Mouse (Mus musculus) heart, embryonic 12.5 days (tissue): ENCODE measurements around the gene Ccdc102a. TPM values are rescaled to one million over a fixed set of nuclear protein-coding genes. Genes with fewer than 3 reads are reported as not detected.

Experiments
- ATAC-seq: fragments of 200-750 bp; cut with Nextera tagmentation; 2 replicates; pipeline ENCODE4 v1.8.0; 2017; ENCODE audit warnings: moderate TSS enrichment, moderate library complexity; ENCODE audit not compliant: insufficient number of reproducible peaks, low FRiP score
- H3K27ac ChIP-seq: fragments of 300-500 bp; sonication (generic); 2 replicates; pipeline ENCODE4 v1.5.1; 2016; ENCODE audit warnings: mild to moderate bottlenecking, moderate library complexity; ENCODE audit not compliant: poor library complexity, severe bottlenecking
- H3K27me3 ChIP-seq: fragments of 300-500 bp; sonication (generic); replicated peaks from 2 replicates; pipeline ENCODE4 v1.6.1; 2016; ENCODE audit warnings: mild to moderate bottlenecking, moderate library complexity
- H3K36me3 ChIP-seq: fragments of 300-500 bp; sonication (generic); 2 replicates; pipeline ENCODE4 v1.6.1; 2016; ENCODE audit warnings: mild to moderate bottlenecking, moderate library complexity
- H3K4me1 ChIP-seq: fragments of 300-500 bp; sonication (generic); replicated peaks from 2 replicates; pipeline ENCODE4 v1.6.1; 2016; ENCODE audit warnings: mild to moderate bottlenecking
- H3K4me2 ChIP-seq: fragments of 300-500 bp; sonication (generic); 2 replicates; pipeline ENCODE4 v1.6.1; 2016; ENCODE audit warnings: mild to moderate bottlenecking, moderate library complexity
- H3K4me3 ChIP-seq: fragments of 300-500 bp; sonication (generic); 2 replicates; pipeline ENCODE4 v1.5.1; 2016; ENCODE audit warnings: mild to moderate bottlenecking
- H3K9ac ChIP-seq: fragments of 300-500 bp; sonication (generic); 2 replicates; pipeline ENCODE4 v1.6.1; 2016; ENCODE audit warnings: mild to moderate bottlenecking, moderate library complexity
- H3K9me3 ChIP-seq: fragments of 300-500 bp; sonication (generic); replicated peaks from 2 replicates; pipeline ENCODE4 v1.6.1; 2016; ENCODE audit warnings: mild to moderate bottlenecking, moderate library complexity
- whole genome bisulfite sequencing: fragments of 180-500 bp; shearing (Covaris S2); methylation state at CpG from one replicate; pipeline ENCODE4 v1.1.7; 2016; 5-methylcytosine and 5-hydroxymethylcytosine counted together
- polyA plus RNA-seq: library from polyadenylated mRNA; unstranded; fragments of >200 nt; fragmentation: Nextera tagmentation; extraction: Ambion mirVana; gene quantifications from 2 replicates; pipeline ENCODE4 v1.2.1, GENCODE M21; 2016

Ccdc102a gene
- polyA plus RNA-seq, 1 experiment from 2014 or later = 26.2 TPM

DNA sequence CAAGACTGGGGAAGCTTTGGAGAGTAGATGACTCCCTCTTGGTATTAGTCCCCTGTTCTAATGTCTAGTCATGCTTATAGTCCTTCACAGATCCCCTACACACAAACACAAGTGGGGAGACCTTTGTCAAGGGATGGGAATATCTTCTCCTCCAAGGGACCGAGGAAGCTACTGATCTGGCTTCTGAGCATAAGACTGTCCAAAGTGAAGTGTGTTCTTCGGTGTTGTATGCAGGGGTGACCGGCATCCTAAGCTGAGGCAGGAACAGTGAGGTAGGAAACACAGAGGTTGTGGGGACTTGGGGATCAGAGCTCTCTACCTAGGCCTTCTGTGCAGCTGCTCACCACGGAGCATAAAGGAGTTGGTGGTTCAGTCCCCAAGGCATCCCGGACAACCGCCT is 4.3 kb upstream of the Ccdc102a start:
- H3K27me3 ChIP-seq = no peaks in the 10 kb centered on the region
- H3K36me3 ChIP-seq = no peaks in the 10 kb centered on the region
- no peak overlapping the region for H3K4me2 ChIP-seq
- H3K9ac ChIP-seq = no peak overlapping the region
- no peak overlapping the region for H3K4me3 ChIP-seq
- 57% methylated on average over 6 of the region's 6 CpGs for WGBS
- no peak for ATAC-seq
- H3K4me1 ChIP-seq = peaks cover 24% of the 10 kb centered on the region
- H3K27ac ChIP-seq = no peak overlapping the region
- H3K9me3 ChIP-seq = no peaks in the 10 kb centered on the region

DNA sequence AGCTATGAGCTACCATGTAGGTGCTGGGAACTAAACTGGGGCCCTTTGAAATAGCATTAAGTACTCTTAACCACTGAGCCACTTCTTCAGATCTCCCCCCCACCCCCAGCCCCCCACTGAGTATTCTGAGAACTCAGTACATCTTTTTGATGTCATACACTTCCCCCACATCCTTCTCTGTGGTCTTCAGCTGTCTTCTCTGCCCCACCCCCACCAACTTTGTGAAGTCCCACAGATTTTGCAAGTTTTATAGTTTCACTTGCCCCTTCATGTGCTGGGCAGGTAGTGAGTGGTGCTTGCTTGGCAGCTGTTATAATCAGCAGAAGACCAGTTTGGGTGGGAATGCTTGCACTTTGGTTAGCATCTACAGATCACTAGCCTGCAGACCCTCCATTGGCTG is 1.4 kb upstream of the Ccdc102a start:
- H3K9ac ChIP-seq = no peak overlapping the region
- no peak overlapping the region for H3K4me2 ChIP-seq
- no peak for ATAC-seq
- no peak overlapping the region for H3K27ac ChIP-seq
- H3K9me3 ChIP-seq = no peaks in the 10 kb centered on the region
- H3K4me3 ChIP-seq = no peak overlapping the region
- no peaks in the 10 kb centered on the region for H3K27me3 ChIP-seq
- H3K36me3 ChIP-seq = no peaks in the 10 kb centered on the region
- H3K4me1 ChIP-seq = peaks cover 52% of the 10 kb centered on the region

DNA sequence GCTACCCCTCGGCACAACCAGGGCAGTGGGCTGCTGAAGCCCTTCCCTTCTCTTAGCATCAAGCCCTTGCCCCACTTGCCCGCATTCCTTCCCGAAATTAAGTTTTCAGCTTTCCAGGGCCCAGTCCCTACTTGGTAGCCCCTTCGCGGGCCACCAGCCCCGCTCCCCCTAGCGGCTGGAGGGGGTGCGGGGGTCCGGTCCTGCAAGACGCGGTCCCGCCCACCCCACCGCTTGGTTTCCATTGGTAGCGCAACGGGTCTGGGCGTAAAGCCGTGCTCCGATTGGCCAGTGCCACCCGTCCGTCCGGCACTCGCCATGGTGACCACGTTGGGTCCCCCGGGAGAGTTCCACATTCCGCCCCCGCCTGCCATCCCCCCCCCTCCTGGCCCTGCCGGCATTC is 546 bp downstream of the Ccdc102a start:
- Histone ChIP-seq H3K9ac (peak overlapping the region; percentile 87), H3K36me3 (peaks cover 8% of the 10 kb centered on the region), H3K27me3 (0 out of 2 replicates have a peak, but pooled peaks cover 8% of the 10 kb centered on the region), H3K9me3 (no peaks in the 10 kb centered on the region), H3K4me2 (peak overlapping the region; percentile 74), H3K4me3 (peak overlapping the region; percentile 82), H3K27ac (peak overlapping the region; percentile 74), H3K4me1 (peaks cover 57% of the 10 kb centered on the region)
- ATAC-seq = peak; percentile 96
- 0% methylated on average over 27 of the region's 27 CpGs for WGBS

DNA sequence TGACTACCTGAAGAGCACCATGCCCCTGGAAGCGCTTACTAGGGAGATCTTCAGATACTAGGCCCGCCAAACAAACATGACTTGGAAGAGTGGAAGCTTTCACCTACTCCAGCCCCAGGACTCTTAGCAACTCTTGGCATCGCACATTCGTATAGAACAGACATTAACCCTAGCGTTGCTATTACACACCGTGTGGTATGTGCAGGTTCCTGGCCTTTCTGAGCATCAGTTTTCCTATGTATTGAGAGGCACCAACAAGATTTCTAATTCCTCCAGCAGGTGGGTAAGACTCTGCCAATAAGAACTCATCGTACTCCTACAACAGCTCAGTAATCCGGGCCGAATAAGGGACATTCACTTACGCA is 956 bp downstream of the Ccdc102a start:
- Histone ChIP-seq H3K4me1 (peaks cover 53% of the 10 kb centered on the region), H3K9ac (peak overlapping the region; percentile 80), H3K4me3 (peak overlapping the region; percentile 82), H3K36me3 (peaks cover 12% of the 10 kb centered on the region), H3K9me3 (no peaks in the 10 kb centered on the region), H3K4me2 (peak overlapping the region; percentile 74), H3K27ac (peak overlapping the region; percentile 38; the same call in 1 of the 2 replicates), H3K27me3 (0 out of 2 replicates have a peak, but pooled peaks cover 8% of the 10 kb centered on the region)
- ATAC-seq = no peak; the same call in 1 of the 2 replicates
- WGBS = 5% methylated on average over 10 of the region's 10 CpGs

DNA sequence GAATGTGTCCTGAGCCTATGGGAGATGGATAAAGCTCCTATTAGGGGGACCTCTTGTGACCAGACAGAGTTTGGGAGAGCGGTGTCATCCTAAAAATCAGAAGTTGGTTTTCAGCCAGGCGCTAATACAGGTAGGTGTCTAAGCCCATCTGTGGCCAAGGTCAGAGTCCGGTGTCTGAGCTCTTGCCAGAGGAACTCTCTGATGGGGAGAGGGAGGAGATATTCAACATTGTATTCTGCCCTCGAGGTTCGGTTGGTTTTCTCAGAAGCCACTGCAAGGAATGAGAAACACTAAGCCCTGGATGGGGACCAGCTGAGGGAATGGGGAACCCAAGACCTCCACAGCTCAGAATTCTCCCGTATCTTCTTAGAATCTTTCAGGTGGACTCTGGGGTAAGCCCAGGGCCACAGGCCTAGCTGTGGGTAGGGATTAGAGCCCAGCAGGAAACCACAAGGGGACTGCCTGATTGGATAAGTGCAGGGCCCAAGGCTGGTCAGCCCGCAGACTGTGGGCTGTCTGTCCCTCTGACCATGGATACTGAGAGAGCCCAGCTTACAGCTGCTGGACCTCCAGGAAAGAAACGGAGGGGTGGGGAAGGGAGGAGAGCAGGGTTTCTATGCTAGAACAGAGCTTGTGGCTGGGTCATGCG is 1.5 kb downstream of the Ccdc102a start:
- Histone ChIP-seq H3K27ac (peak overlapping the region; percentile 38; the same call in 1 of the 2 replicates), H3K4me2 (peak overlapping the region; percentile 74), H3K4me1 (peaks cover 53% of the 10 kb centered on the region), H3K9ac (peak overlapping the region; percentile 80), H3K27me3 (0 out of 2 replicates have a peak, but pooled peaks cover 8% of the 10 kb centered on the region), H3K36me3 (peaks cover 17% of the 10 kb centered on the region), H3K9me3 (no peaks in the 10 kb centered on the region), H3K4me3 (peak overlapping the region; percentile 82)
- no peak for ATAC-seq
- 43% methylated on average over 9 of the region's 9 CpGs for WGBS

DNA sequence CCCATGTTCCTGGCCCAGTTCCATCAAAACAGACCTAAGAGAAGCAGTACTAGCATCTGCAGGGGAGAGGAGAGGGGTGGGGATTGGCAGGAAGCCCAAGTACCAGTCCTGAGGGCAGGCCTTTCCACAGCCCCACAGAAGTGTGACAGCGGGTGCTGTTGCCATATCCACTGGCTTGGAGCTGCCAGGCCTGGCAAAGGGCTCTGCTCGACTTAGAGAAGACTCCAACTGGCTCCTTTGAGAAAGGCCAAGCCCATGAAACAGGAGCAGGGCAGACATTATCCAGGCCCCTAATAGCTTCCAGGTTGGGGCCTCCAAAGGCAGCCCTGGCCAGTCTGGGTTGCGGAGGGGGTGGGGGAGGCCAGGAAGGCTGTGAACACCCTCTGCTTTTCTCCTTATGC is 3.2 kb downstream of the Ccdc102a start:
- H3K4me1 ChIP-seq = peaks cover 56% of the 10 kb centered on the region

DNA sequence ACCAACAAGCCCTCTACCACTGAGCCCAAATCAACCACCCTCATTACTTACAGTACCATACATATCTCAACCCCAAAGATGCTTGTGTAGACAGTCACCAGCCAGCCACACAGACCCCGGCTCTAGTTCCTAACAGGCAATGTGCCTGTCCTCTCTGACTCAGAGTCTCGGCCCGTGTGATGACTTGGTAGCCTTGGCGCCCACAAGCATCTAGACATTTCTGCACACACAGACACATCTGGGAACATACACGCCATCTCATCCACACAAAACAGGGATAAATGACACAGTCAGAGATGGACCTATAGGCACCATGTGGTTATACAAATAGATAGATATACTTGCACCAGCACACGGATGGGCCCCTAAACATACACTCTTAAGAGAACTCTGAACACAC is 3.6 kb downstream of the Ccdc102a start:
- no peak overlapping the region for H3K9ac ChIP-seq
- 67% methylated on average over 6 of the region's 6 CpGs for WGBS
- peak overlapping the region; percentile 69; the same call in 1 of the 2 replicates for H3K27ac ChIP-seq
- H3K27me3 ChIP-seq = 0 out of 2 replicates have a peak, but pooled peaks cover 8% of the 10 kb centered on the region
- no peak for ATAC-seq
- H3K9me3 ChIP-seq = no peaks in the 10 kb centered on the region
- H3K4me2 ChIP-seq = peak overlapping the region; percentile 53
- H3K4me3 ChIP-seq = no peak overlapping the region
- H3K36me3 ChIP-seq = peaks cover 36% of the 10 kb centered on the region
- peaks cover 56% of the 10 kb centered on the region for H3K4me1 ChIP-seq

More for the DNA sequence above, 3.2 kb downstream of the Ccdc102a start:
- no peaks in the 10 kb centered on the region for H3K9me3 ChIP-seq
- peak overlapping the region; percentile 53 for H3K4me2 ChIP-seq
- no peak overlapping the region for H3K4me3 ChIP-seq
- peak overlapping the region; percentile 46; the same call in 1 of the 2 replicates for H3K9ac ChIP-seq
- H3K36me3 ChIP-seq = peaks cover 32% of the 10 kb centered on the region
- H3K27ac ChIP-seq = peak overlapping the region; percentile 69
- peak; percentile 23; the same call in 1 of the 2 replicates for ATAC-seq
- WGBS = 25% methylated on average over 3 of the region's 3 CpGs
- H3K27me3 ChIP-seq = 0 out of 2 replicates have a peak, but pooled peaks cover 8% of the 10 kb centered on the region

DNA sequence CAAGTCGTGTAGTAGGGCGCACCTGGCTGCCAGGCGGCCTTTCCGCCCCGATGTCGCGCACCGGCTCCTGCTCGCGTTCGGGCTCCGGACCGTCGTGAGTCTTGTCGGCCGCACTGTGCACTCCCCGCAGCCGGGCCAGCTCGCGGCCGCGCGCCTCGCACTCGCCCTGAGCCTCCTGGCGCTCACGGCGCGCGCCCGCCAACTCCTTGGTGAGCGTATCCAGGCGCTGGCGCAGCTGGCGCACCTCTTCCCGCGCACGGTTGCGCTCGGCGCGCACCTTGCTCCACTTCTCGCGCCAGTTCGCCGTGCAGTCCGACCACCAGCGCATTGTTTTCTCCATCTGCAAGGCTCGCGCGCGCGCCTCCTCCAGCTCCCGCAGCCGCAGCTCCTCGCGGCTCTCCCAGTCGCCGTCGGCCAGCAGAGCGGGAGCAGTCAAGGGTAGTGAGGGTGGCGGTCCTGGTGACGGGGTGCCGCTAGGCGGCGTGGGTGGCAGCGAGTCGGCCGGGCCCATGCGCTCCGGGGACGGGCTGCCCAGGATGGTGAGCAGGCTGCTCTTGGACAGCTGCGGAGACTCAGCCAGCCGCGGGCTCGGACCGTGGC is 4.7 kb downstream of the Ccdc102a start:
- peak overlapping the region; percentile 79 for H3K4me2 ChIP-seq
- no peaks in the 10 kb centered on the region for H3K9me3 ChIP-seq
- ATAC-seq = peak; percentile 26; the same call in 1 of the 2 replicates
- H3K27ac ChIP-seq = no peak overlapping the region
- peak overlapping the region; percentile 66 for H3K9ac ChIP-seq
- 0 out of 2 replicates have a peak, but pooled peaks cover 8% of the 10 kb centered on the region for H3K27me3 ChIP-seq
- H3K4me1 ChIP-seq = peaks cover 59% of the 10 kb centered on the region
- H3K4me3 ChIP-seq = peak overlapping the region; percentile 42
- WGBS = 8% methylated on average over 77 of the region's 77 CpGs
- peaks cover 44% of the 10 kb centered on the region for H3K36me3 ChIP-seq

DNA sequence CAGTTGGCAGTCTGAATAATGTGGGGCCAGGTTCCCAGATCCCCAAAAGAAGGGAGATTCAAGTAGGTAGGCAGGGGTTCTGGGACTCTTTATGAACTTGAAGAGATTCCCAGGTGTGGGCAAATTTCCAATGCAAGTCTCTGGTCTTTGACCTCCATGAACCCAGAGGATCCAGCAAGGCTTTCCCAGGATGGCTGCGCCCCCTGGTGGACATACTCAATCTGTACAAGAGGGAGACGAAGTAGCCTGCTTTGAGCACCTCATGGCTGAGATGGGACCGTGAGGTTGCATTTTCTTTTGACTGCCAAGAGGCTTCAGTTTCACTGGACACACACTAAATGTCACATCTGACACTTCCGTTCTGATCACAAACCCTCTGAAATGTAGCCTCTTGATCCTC is 9.1 kb downstream of the Ccdc102a start:
- Histone ChIP-seq H3K4me2 (no peak overlapping the region), H3K9me3 (no peaks in the 10 kb centered on the region), H3K27me3 (0 out of 2 replicates have a peak, but pooled peaks cover 8% of the 10 kb centered on the region), H3K9ac (0 out of 2 replicates have a peak overlapping the region, but pooled peaks have one; percentile 5), H3K36me3 (peaks cover 86% of the 10 kb centered on the region), H3K4me1 (peaks cover 52% of the 10 kb centered on the region), H3K4me3 (no peak overlapping the region), H3K27ac (no peak overlapping the region)
- peak; percentile 64 for ATAC-seq
- WGBS = 6% methylated on average over 4 of the region's 4 CpGs

DNA sequence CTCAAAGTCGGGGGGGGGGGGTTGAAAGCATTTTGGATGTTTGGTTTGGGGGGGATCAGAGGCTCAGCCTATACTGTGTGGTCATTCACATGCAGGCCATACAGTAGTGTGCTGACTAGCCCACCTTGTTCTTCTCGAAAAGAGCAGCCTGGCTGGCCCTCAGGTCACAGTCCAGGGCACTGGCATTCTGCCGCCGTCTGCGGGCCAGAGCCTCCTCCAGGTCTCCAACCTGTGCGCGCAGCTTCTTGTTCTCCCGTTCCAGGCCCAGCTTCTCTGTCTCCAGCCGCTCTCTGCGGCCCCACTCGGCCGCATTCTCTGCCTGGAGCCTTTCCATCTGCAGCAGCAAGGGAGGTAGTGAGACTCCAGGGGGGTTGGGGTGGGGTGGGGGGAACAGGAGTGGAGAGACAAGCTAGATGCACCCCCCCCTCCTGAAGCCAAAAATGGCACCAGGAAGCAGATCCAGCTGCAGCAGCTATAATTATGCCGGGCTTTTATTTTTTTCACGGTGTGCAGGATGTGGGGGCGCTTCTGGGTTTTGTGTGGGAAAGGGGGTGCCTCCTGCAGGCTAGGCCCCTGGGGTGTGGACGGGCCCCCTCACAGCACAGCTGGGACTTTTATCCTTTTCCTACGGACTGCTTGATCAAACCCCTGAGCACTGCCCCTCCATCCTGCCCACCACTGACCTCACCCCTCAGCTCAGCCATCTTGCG is 10.2 kb downstream of the Ccdc102a start:
- Histone ChIP-seq H3K27me3 (0 out of 2 replicates have a peak, but pooled peaks cover 5% of the 10 kb centered on the region), H3K36me3 (peaks cover 92% of the 10 kb centered on the region), H3K4me2 (no peak overlapping the region), H3K27ac (no peak overlapping the region), H3K9me3 (no peaks in the 10 kb centered on the region), H3K4me3 (no peak overlapping the region), H3K4me1 (peaks cover 43% of the 10 kb centered on the region), H3K9ac (no peak overlapping the region)
- WGBS = 80% methylated on average over 18 of the region's 18 CpGs
- ATAC-seq = no peak
